Mouse (Mus musculus) CH12.LX (cell line): ENCODE results near the gene Them7. TPM values are rescaled to one million over a fixed set of nuclear protein-coding genes. Genes with fewer than 3 reads are reported as not detected.

ENCODE experiments used
- DNase-seq: peaks from one replicate; pipeline ENCODE4 v3.0.0-alpha.2; 2013; ENCODE audit errors: extremely low read depth
- H3K27ac ChIP-seq: 2 replicates; pipeline ENCODE4 v1.5.1; 2012; ENCODE audit warnings: low read depth, mild to moderate bottlenecking, control low read depth, moderate library complexity; ENCODE audit not compliant: insufficient read depth
- H3K27me3 ChIP-seq: replicated peaks from 2 replicates; pipeline ENCODE3; 2012; ENCODE audit warnings: inconsistent platforms
- H3K36me3 ChIP-seq, 2 experiments: replicated peaks in 1 of 2; 2 replicates each; pipeline versions ENCODE3 to v1.6.1; 2012; ENCODE audit warnings: inconsistent platforms in 1 of 2, low read length in 1 of 2, mild to moderate bottlenecking in 1 of 2, mixed read lengths in 1 of 2, moderate library complexity in 1 of 2; ENCODE audit not compliant: control insufficient read depth in 1 of 2, insufficient read depth in 1 of 2
- H3K4me1 ChIP-seq, 2 experiments: 2 replicates each; pipeline ENCODE4 v1.6.1; 2012; ENCODE audit warnings: inconsistent platforms in 1 of 2, moderate library complexity in 1 of 2; ENCODE audit not compliant: insufficient read depth in 2 of 2, control insufficient read depth in 1 of 2
- H3K4me2 ChIP-seq: 2 replicates; pipeline ENCODE4 v1.6.1; 2012; ENCODE audit warnings: low read depth, mild to moderate bottlenecking, control low read depth; ENCODE audit not compliant: poor library complexity, insufficient read depth, severe bottlenecking
- H3K4me3 ChIP-seq, 3 experiments: fragments of 150-350 bp in 1 of 3; sonication (generic) in 1 of 3; replicated peaks in 1 of 3; 2 replicates each; pipeline versions ENCODE3 to v1.5.1; 2011 to 2012; ENCODE audit warnings: low read depth in 2 of 3, low read length in 2 of 3, mild to moderate bottlenecking in 2 of 3, moderate library complexity in 2 of 3, control low read depth in 1 of 3, improper control_type of control experiment in 1 of 3, inconsistent platforms in 1 of 3, mixed read lengths in 1 of 3; ENCODE audit not compliant: poor library complexity in 1 of 3
- H3K79me2 ChIP-seq: replicated peaks from 2 replicates; pipeline ENCODE4 v1.6.1; 2012; ENCODE audit warnings: mild to moderate bottlenecking, moderate library complexity; ENCODE audit not compliant: control insufficient read depth, poor library complexity, insufficient read depth, severe bottlenecking; ENCODE audit errors: extremely low read depth
- H3K9ac ChIP-seq: 2 replicates; pipeline ENCODE4 v1.6.1; 2012; ENCODE audit warnings: low read depth, mild to moderate bottlenecking, control low read depth, moderate library complexity; ENCODE audit not compliant: insufficient read depth
- H3K9me3 ChIP-seq: replicated peaks from 2 replicates; pipeline ENCODE3; 2012; ENCODE audit warnings: low read length, inconsistent platforms, mixed read lengths
- CHD1 ChIP-seq: IDR thresholded peaks from 2 replicates; pipeline ENCODE4 v1.6.1; 2012; ENCODE audit warnings: low read depth, low read length, improper control_type of control experiment, inconsistent platforms
- E2F4 ChIP-seq: IDR thresholded peaks from 2 replicates; pipeline ENCODE4 v1.6.1; 2011; ENCODE audit warnings: low read depth, low read length, improper control_type of control experiment; ENCODE audit not compliant: insufficient replicate concordance
- ELF1 ChIP-seq: IDR thresholded peaks from 2 replicates; pipeline ENCODE4 v1.6.1; 2014; ENCODE audit warnings: low read depth, mild to moderate bottlenecking, inconsistent platforms, low read length, improper control_type of control experiment
- EP300 ChIP-seq: IDR thresholded peaks from 2 replicates; pipeline ENCODE4 v1.6.1; 2011; ENCODE audit warnings: low read length, improper control_type of control experiment
- ETS1 ChIP-seq: conservative IDR thresholded peaks from 2 replicates; pipeline ENCODE4 v1.6.1; 2012; ENCODE audit warnings: low read depth, mild to moderate bottlenecking, inconsistent platforms, low read length, improper control_type of control experiment, moderate library complexity
- GABPA ChIP-seq: IDR thresholded peaks from 2 replicates; pipeline ENCODE4 v1.6.1; 2012; ENCODE audit warnings: low read depth, low read length, improper control_type of control experiment, inconsistent platforms; ENCODE audit not compliant: insufficient replicate concordance
- HCFC1 ChIP-seq: IDR thresholded peaks from 2 replicates; pipeline ENCODE4 v1.6.1; 2012; ENCODE audit warnings: low read depth, mild to moderate bottlenecking, inconsistent platforms, low read length, improper control_type of control experiment
- IRF4 ChIP-seq: IDR thresholded peaks from 2 replicates; pipeline ENCODE4 v1.6.1; 2014; ENCODE audit warnings: low read depth, mild to moderate bottlenecking, inconsistent platforms, low read length, improper control_type of control experiment
- JUND ChIP-seq: conservative IDR thresholded peaks from 2 replicates; pipeline ENCODE4 v1.6.1; 2011; ENCODE audit warnings: low read depth, low read length, improper control_type of control experiment
- KAT2A ChIP-seq: IDR thresholded peaks from 2 replicates; pipeline ENCODE4 v1.6.1; 2012; ENCODE audit warnings: low read length, improper control_type of control experiment, inconsistent platforms; ENCODE audit not compliant: insufficient replicate concordance
- MAX ChIP-seq: IDR thresholded peaks from 2 replicates; pipeline ENCODE4 v1.6.1; 2011; ENCODE audit warnings: low read length, improper control_type of control experiment
- MAZ ChIP-seq: IDR thresholded peaks from 2 replicates; pipeline ENCODE4 v1.6.1; 2012; ENCODE audit warnings: low read depth, mild to moderate bottlenecking, inconsistent platforms, low read length, improper control_type of control experiment, moderate library complexity
- NRF1 ChIP-seq: IDR thresholded peaks from 2 replicates; pipeline ENCODE4 v1.6.1; 2014; ENCODE audit warnings: low read depth, mild to moderate bottlenecking, inconsistent platforms, low read length, improper control_type of control experiment, moderate library complexity
- PAX5 ChIP-seq: IDR thresholded peaks from 2 replicates; pipeline ENCODE4 v1.6.1; 2012; ENCODE audit warnings: low read length, inconsistent platforms, mixed read lengths
- POLR2A ChIP-seq: IDR thresholded peaks from 2 replicates; pipeline ENCODE4 v1.6.1; 2011; ENCODE audit warnings: low read depth, mild to moderate bottlenecking, improper control_type of control experiment, low read length
- RCOR1 ChIP-seq: conservative IDR thresholded peaks from 2 replicates; pipeline ENCODE4 v1.6.1; 2012; ENCODE audit warnings: low read depth, mild to moderate bottlenecking, inconsistent platforms, low read length, improper control_type of control experiment
- SMC3 ChIP-seq: IDR thresholded peaks from 2 replicates; pipeline ENCODE4 v1.6.1; 2011; ENCODE audit warnings: low read depth, low read length, improper control_type of control experiment
- TBP ChIP-seq: conservative IDR thresholded peaks from 2 replicates; pipeline ENCODE4 v1.6.1; 2011; ENCODE audit warnings: low read depth, low read length, improper control_type of control experiment
- TCF12 ChIP-seq: IDR thresholded peaks from 2 replicates; pipeline ENCODE4 v1.6.1; 2014; ENCODE audit warnings: low read depth, mild to moderate bottlenecking, inconsistent platforms, low read length, improper control_type of control experiment
- UBTF ChIP-seq: IDR thresholded peaks from 2 replicates; pipeline ENCODE4 v1.6.1; 2012; ENCODE audit warnings: low read depth, mild to moderate bottlenecking, inconsistent platforms, low read length, improper control_type of control experiment, moderate library complexity
- USF2 ChIP-seq: conservative IDR thresholded peaks from 2 replicates; pipeline ENCODE4 v1.6.1; 2011; ENCODE audit warnings: low read depth, low read length, improper control_type of control experiment
- ZC3H11A ChIP-seq: IDR thresholded peaks from 2 replicates; pipeline ENCODE4 v1.6.1; 2012; ENCODE audit warnings: low read depth, mild to moderate bottlenecking, inconsistent platforms, low read length, improper control_type of control experiment
- ZKSCAN1 ChIP-seq: IDR thresholded peaks from 2 replicates; pipeline ENCODE4 v1.6.1; 2012; ENCODE audit warnings: low read depth, inconsistent platforms, low read length, improper control_type of control experiment, borderline replicate concordance
- ZMIZ1 ChIP-seq: IDR thresholded peaks from 2 replicates; pipeline ENCODE4 v1.6.1; 2012; ENCODE audit warnings: low read depth, mild to moderate bottlenecking, inconsistent platforms, low read length, improper control_type of control experiment
- dilution Hi-C: fragments of 300-500 bp; cut with MboI; formaldehyde crosslinking; loops from 2 replicates; pipeline ENCODE4 v1.14.3; 2020; ENCODE audit warnings: low sequenced_read_pairs; ENCODE audit not compliant: extremely low pct_unique_long_range_greater_than_20kb, extremely low pct_ligation_motif_present
- in situ Hi-C: fragments of 300-500 bp; cut with MboI; formaldehyde crosslinking; loops from 3 replicates; pipeline ENCODE4 v1.14.3; 2019; ENCODE audit warnings: low sequenced_read_pairs, low pct_ligation_motif_present, low pct_unique_long_range_greater_than_20kb, mixed read lengths
- polyA plus RNA-seq: library from polyadenylated mRNA; unstranded; fragments of >175 nt; gene quantifications from 2 replicates; pipeline ENCODE4 v1.2.1, GENCODE M21; 2012; ENCODE audit warnings: low read depth; ENCODE audit not compliant: insufficient read length
- total RNA-seq, 2 experiments: library from RNA; depleted of rRNA; stranded (reverse); fragments of 300-350 nt in 1 of 2; fragments of >200 nt in 1 of 2; gene quantifications; 2 replicates each; pipeline ENCODE4 v1.2.3; 2012 to 2014

Gene Them7
- total and polyA plus RNA-seq, 3 experiments = not detected

DNA sequence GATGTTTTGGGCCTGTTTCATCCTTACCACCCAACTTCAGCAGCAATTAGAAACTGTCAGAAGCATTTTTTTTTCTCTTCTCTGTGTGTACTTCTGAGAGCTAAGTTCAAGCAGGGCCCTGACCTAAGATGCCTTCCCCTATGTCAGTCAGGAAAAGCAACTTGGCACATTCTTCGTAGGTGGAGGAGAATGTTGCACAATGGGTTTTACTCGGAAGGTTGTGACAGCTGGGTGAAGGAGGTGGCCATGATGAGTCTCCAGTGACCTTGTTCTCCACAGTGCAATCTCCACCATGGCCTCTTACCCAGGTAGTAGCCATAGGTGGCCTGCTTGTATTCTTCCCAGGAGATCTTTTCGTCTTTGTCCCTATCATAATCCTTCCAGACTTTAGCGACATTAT, 170.3 kb downstream of the Them7 start:
- Histone ChIP-seq H3K9me3 (no peaks in the 10 kb centered on the region), H3K4me3 (no peak overlapping the region), H3K27ac (no peak overlapping the region), H3K9ac (no peak overlapping the region), H3K27me3 (no peaks in the 10 kb centered on the region), H3K4me1 (peaks cover 5 to 22% of the 10 kb centered on the region in 2 experiments), H3K36me3 (peaks cover 2 to 66% of the 10 kb centered on the region in 2 experiments), H3K4me2 (no peak overlapping the region), H3K79me2 (no peaks in the 10 kb centered on the region)
- TF ChIP-seq MAZ (no peak), ZC3H11A (no peak), USF2 (no peak), ETS1 (no peak), CHD1 (no peak), TCF12 (no peak), UBTF (no peak), SMC3 (no peak), KAT2A (no peak), JUND (no peak), PAX5 (no peak), HCFC1 (no peak), GABPA (no peak)
- dilution Hi-C loops (no loop called here), in situ Hi-C loops (no loop called here)
- DNase-seq = no peak

DNA sequence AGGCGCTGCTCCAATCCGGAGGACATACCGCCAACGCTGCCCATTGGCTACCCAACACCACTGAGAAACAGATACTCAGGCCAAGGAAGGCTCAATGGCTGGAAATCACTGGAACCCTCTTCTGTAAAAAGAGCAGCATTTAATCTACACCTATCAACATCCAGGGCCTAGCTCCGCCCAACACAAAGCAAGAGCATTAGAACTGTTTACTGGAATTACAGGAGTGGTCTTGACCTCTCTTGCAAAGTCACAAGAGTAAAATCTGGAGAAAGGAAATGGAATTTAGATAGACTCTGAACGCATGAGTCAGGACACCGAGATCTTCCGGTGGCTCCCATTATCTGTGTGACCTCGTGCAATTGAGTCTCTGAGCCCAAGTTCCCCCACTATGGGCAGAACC, 171.9 kb downstream of the Them7 start:
- no peak overlapping the region for H3K27ac ChIP-seq
- no peak for DNase-seq
- no peak overlapping the region for H3K4me2 ChIP-seq
- H3K4me3 ChIP-seq = no peak overlapping the region
- H3K79me2 ChIP-seq = no peaks in the 10 kb centered on the region
- in situ Hi-C loops = no loop called here
- TF ChIP-seq MAX = no peak
- TF ChIP-seq RCOR1 = no peak
- no peak for TF ChIP-seq ZKSCAN1
- no peak for TF ChIP-seq USF2
- no peak for TF ChIP-seq ELF1
- no peak for TF ChIP-seq ZMIZ1
- no peak for TF ChIP-seq TBP
- TF ChIP-seq IRF4 = no peak
- TF ChIP-seq E2F4 = no peak
- no peak for TF ChIP-seq UBTF
- no peak for TF ChIP-seq EP300
- no peak for TF ChIP-seq POLR2A
- TF ChIP-seq NRF1 = no peak
- peaks cover 5 to 24% of the 10 kb centered on the region in 2 experiments for H3K4me1 ChIP-seq
- H3K9me3 ChIP-seq = no peaks in the 10 kb centered on the region
- no peaks in the 10 kb centered on the region for H3K27me3 ChIP-seq
- peaks cover 2 to 51% of the 10 kb centered on the region in 2 experiments for H3K36me3 ChIP-seq
- no peak overlapping the region for H3K9ac ChIP-seq
- dilution Hi-C loops = no loop called here
